Mouse (Mus musculus): ENCODE measurements around the gene Hbq1b. TPM values are rescaled to one million over a fixed set of nuclear protein-coding genes. Genes with fewer than 3 reads are reported as not detected.

Hbq1b gene
- polyA plus RNA-seq, 1 experiment from 2014 or later = 2.4 TPM

DNA sequence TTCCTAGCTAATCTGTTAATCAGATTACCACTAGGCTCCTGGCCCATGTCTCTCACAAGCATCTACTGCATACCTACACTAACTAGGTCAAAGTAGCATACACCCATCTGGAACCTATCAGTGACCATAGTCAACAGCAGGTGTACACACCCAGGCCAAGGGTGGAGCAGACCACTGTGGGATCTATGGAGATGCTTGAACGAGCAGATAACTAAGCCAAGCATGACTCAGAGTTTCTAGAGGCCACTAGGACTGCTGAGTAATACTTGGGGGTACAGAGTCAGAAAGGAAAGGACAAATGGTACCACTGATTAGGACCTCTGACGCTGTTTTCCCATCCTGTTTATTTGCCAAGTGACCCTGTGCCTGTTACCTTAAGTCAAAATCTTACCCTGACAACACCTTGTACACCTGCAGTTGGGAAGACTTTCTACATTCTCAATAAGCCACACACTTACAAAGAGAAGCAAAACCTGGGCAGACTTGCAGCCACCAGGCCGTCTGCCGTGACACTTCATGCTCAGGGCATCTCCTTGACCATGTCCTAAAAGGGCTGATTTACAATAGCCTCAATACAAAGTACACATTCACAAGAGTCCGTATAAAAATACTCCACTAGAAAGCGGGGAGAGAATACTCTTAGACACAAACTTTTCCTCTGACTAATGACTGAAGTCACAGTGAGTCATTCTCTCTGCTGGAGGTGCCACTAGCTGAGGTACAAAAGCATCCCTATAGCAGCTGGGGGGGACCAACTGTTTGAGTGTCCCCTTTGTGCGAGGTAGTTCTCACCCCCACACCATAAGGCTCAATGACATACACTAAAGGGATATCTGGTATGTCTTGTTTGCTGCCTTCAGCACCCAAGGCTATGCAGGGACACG lies 35.6 kb upstream of the Hbq1b start:
- Histone ChIP-seq H3K36me3 (replicated peaks) (peaks cover 73% of the 10 kb centered on the region), H3K4me1 (no peaks in the 10 kb centered on the region)
- no peak for ATAC-seq (ENCODE audit: low FRiP score)

DNA sequence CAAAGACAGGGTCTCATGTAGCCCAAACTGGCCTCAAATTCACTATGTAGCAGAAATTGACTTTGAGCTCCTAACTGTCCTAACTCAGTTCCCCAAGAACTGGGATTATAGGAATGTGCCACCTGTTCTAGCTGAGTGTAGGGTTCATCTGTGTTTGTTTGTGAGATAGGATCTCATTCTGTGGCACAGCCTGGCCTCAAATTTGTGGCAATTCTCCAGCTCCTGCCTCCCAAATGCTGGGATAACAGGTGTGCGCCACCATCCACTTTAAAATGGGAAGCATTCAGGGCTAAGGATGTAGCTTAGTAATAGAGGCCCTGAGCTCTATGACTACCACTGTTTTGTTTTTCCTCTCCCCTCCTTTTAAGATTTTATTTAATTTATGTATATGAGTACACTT lies 33.6 kb upstream of the Hbq1b start:
- Histone ChIP-seq H3K27ac (no peak overlapping the region), H3K4me3 (replicated peaks) (no peak overlapping the region), H3K9me3 (no peaks in the 10 kb centered on the region), H3K4me2 (no peak overlapping the region), H3K36me3 (replicated peaks) (peaks cover 55% of the 10 kb centered on the region), H3K9ac (no peak overlapping the region), H3K27me3 (no peaks in the 10 kb centered on the region), H3K4me1 (no peaks in the 10 kb centered on the region)
- WGBS = 96% methylated on average over 1 of the region's 1 CpGs
- ATAC-seq (ENCODE audit: low FRiP score) = no peak

More for the DNA sequence above, 35.6 kb upstream of the Hbq1b start:
- Histone ChIP-seq H3K9me3 (no peaks in the 10 kb centered on the region), H3K27ac (no peak overlapping the region), H3K27me3 (no peaks in the 10 kb centered on the region), H3K4me3 (replicated peaks) (no peak overlapping the region), H3K9ac (no peak overlapping the region), H3K4me2 (no peak overlapping the region)
- 87% methylated on average over 8 of the region's 8 CpGs for WGBS

- Histone ChIP-seq H3K4me1 (no peaks in the 10 kb centered on the region), H3K36me3 (replicated peaks) (peaks cover 43% of the 10 kb centered on the region), H3K27ac (no peak overlapping the region), H3K4me2 (no peak overlapping the region), H3K9ac (no peak overlapping the region), H3K27me3 (no peaks in the 10 kb centered on the region), H3K9me3 (no peaks in the 10 kb centered on the region), H3K4me3 (replicated peaks) (no peak overlapping the region)
- no peak for ATAC-seq (ENCODE audit: low FRiP score)
- 89% methylated on average over 1 of the region's 1 CpGs for WGBS
Observed at GRCm38 (mm10) chr11:32256146-32256545, 30.6 kb upstream of the Hbq1b start.

DNA sequence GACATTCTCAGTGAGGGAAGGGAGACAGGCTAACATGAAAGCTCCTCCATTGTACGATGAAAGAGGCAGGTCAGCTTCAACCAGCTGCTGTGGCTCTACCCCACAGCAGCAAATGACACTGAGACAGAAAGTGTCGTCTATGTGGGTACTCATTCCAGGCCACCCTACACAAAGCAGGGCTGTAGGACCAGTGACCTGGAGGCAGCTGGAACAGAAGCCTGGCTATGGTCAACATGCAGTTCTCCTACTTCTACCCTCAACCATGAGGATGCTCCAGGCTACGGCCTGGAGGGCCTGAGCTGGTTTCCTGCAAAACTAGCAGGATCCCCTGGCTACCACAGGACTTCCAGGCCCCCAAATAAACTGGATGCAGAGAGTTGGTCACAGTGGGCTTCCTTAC lies 30.2 kb upstream of the Hbq1b start:
- no peak overlapping the region for H3K4me3 ChIP-seq (replicated peaks)
- H3K4me2 ChIP-seq = no peak overlapping the region
- 85% methylated on average over 3 of the region's 3 CpGs for WGBS
- H3K27me3 ChIP-seq = no peaks in the 10 kb centered on the region
- peaks cover 40% of the 10 kb centered on the region for H3K36me3 ChIP-seq (replicated peaks)
- 0 out of 2 replicates have a peak overlapping the region, but pooled peaks have one; percentile 4 for H3K27ac ChIP-seq
- no peaks in the 10 kb centered on the region for H3K9me3 ChIP-seq
- no peak for ATAC-seq (ENCODE audit: low FRiP score)
- H3K4me1 ChIP-seq = no peaks in the 10 kb centered on the region
- H3K9ac ChIP-seq = no peak overlapping the region

DNA sequence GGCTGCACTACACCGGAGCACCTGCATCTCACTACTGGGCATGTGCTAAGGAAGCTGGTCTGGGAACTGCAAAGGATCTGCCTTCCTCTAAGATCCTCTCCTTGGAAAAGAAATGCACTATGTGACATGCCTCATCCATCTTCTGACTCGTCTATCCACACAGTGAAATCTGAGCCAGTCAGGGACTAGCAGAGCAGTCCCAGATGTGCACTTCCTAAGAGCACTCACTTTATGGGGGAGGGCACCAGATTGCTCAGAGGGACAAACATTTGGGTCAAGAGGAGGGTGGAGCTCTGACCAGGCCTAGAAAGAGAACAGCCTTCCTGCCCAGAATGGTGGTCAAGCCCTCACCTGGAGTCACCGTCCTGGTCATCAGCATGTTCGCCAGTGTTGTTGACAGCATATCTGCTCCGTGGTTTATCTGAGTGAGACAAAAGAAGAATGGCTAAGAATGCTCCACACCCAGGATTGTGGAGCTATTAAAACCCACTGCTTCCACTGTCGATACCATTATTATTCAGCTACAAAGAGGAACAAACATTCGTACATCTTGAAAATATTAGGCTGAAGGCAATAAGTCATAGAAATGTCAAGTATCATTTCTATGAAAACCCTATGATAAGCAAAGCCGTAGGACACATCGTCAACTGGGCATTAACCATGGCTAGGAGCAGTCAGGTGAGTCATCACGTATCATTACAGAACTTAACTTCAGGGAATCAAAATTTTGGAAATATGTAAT lies 23.9 kb upstream of the Hbq1b start:
- Histone ChIP-seq H3K4me2 (no peak overlapping the region), H3K27ac (no peak overlapping the region), H3K4me1 (peaks cover 9% of the 10 kb centered on the region), H3K9me3 (no peaks in the 10 kb centered on the region), H3K27me3 (no peaks in the 10 kb centered on the region), H3K4me3 (replicated peaks) (no peak overlapping the region), H3K36me3 (replicated peaks) (peaks cover 19% of the 10 kb centered on the region), H3K9ac (no peak overlapping the region)
- 89% methylated on average over 10 of the region's 10 CpGs for WGBS
- no peak for ATAC-seq (ENCODE audit: low FRiP score)

GRCm38 (mm10) chr11:32265117-32265738 lies 21.5 kb upstream of the Hbq1b start:
- no peak for ATAC-seq (ENCODE audit: low FRiP score)
- peaks cover 14% of the 10 kb centered on the region for H3K27me3 ChIP-seq
- no peaks in the 10 kb centered on the region for H3K9me3 ChIP-seq
- no peak overlapping the region for H3K9ac ChIP-seq
- no peak overlapping the region for H3K4me3 ChIP-seq (replicated peaks)
- WGBS = 97% methylated on average over 3 of the region's 3 CpGs
- peaks cover 14% of the 10 kb centered on the region for H3K4me1 ChIP-seq
- H3K4me2 ChIP-seq = no peak overlapping the region
- H3K36me3 ChIP-seq (replicated peaks) = peaks cover 18% of the 10 kb centered on the region
- no peak overlapping the region for H3K27ac ChIP-seq

DNA sequence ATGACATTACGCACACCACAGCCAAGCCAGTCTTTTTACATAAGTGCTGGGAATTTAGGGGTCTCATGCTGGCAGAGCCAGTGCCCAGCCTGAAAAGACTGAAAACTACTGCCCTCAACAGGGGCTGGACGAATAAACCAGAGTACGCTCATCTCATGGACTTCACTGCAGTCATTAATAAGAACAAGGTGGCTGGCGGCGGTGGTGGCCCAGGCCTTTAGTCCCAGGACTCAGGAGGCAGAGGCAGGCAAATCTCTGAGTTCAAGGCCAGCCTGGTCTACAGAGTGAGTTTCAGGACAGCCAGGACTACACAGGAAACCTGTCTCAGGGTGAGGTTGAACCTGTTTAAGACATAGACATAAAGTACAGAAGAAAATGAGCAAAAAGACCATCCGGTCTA lies 20.6 kb upstream of the Hbq1b start:
- Histone ChIP-seq H3K4me3 (replicated peaks) (no peak overlapping the region), H3K9ac (no peak overlapping the region), H3K4me1 (peaks cover 14% of the 10 kb centered on the region), H3K4me2 (no peak overlapping the region), H3K27ac (no peak overlapping the region), H3K36me3 (replicated peaks) (peaks cover 8% of the 10 kb centered on the region), H3K9me3 (no peaks in the 10 kb centered on the region), H3K27me3 (peaks cover 14% of the 10 kb centered on the region)
- 90% methylated on average over 6 of the region's 6 CpGs for WGBS
- ATAC-seq (ENCODE audit: low FRiP score) = no peak

GRCm38 (mm10) chr11:32266776-32267175 lies 20.0 kb upstream of the Hbq1b start:
- Histone ChIP-seq H3K4me3 (replicated peaks) (peak overlapping the region; percentile 82), H3K4me1 (peaks cover 14% of the 10 kb centered on the region), H3K27me3 (peaks cover 19% of the 10 kb centered on the region), H3K27ac (peak overlapping the region; percentile 98), H3K9me3 (no peaks in the 10 kb centered on the region), H3K36me3 (replicated peaks) (peaks cover 6% of the 10 kb centered on the region), H3K4me2 (peak overlapping the region; percentile 60), H3K9ac (peak overlapping the region; percentile 93)
- no peak for ATAC-seq (ENCODE audit: low FRiP score)
- 34% methylated on average over 6 of the region's 6 CpGs for WGBS

- peak; percentile 100 for ATAC-seq (ENCODE audit: low FRiP score)
- H3K27ac ChIP-seq = peak within 1 kb of the TSS; percentile 98
- no peaks in the 10 kb centered on the region for H3K9me3 ChIP-seq
- H3K9ac ChIP-seq = peak within 1 kb of the TSS; percentile 93
- WGBS = under 1% methylated on average over 54 of the region's 54 CpGs
- peaks cover 14% of the 10 kb centered on the region for H3K4me1 ChIP-seq
- peak within 1 kb of the TSS; percentile 82 for H3K4me3 ChIP-seq (replicated peaks)
- H3K4me2 ChIP-seq = peak within 1 kb of the TSS; percentile 60
- H3K36me3 ChIP-seq (replicated peaks) = 0 out of 2 replicates have a peak, but pooled peaks cover 2% of the 10 kb centered on the region
- peaks cover 19% of the 10 kb centered on the region for H3K27me3 ChIP-seq
Observed at GRCm38 (mm10) chr11:32267188-32267884, 19.4 kb upstream of the Hbq1b start, which contains the start of gene Nprl3. TSS of gene Nprl3 (minus strand) at chr11:32267707.

DNA sequence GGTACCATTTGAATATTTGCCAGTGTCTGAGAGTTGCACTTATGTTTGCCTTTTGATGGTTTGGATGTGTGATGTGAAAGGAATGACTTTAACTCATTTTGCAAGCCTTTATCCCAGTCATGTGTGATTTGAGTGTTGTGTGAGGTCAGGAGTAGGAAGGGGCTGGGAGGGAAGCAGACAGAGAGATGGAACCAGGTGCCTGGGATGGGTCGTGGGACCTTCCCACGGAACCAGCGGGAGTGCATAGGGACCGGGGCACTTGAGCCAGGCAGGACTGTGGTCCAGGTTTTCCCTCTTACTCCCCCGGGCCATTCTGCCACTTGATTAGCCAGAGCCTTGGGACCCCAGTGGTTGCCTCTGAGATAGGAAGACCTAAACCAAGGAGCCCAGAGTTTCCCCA lies 18.8 kb upstream of the Hbq1b start:
- Histone ChIP-seq H3K9me3 (no peaks in the 10 kb centered on the region), H3K4me3 (replicated peaks) (peak overlapping the region; percentile 82), H3K27ac (peak overlapping the region; percentile 98), H3K4me2 (peak overlapping the region; percentile 60), H3K9ac (peak overlapping the region; percentile 93), H3K4me1 (peaks cover 14% of the 10 kb centered on the region), H3K36me3 (replicated peaks) (no peaks in the 10 kb centered on the region), H3K27me3 (peaks cover 19% of the 10 kb centered on the region)
- ATAC-seq (ENCODE audit: low FRiP score) = no peak; the same call in 1 of the 2 replicates
- 22% methylated on average over 5 of the region's 5 CpGs for WGBS

GRCm38 (mm10) chr11:32268952-32269351 lies 17.8 kb upstream of the Hbq1b start:
- no peaks in the 10 kb centered on the region for H3K9me3 ChIP-seq
- ATAC-seq (ENCODE audit: low FRiP score) = no peak
- H3K4me3 ChIP-seq (replicated peaks) = no peak overlapping the region
- H3K27me3 ChIP-seq = peaks cover 19% of the 10 kb centered on the region
- peaks cover 14% of the 10 kb centered on the region for H3K4me1 ChIP-seq
- H3K4me2 ChIP-seq = no peak overlapping the region
- no peak overlapping the region for H3K27ac ChIP-seq
- no peak overlapping the region for H3K9ac ChIP-seq
- no peaks in the 10 kb centered on the region for H3K36me3 ChIP-seq (replicated peaks)
- WGBS = 78% methylated on average over 5 of the region's 5 CpGs

DNA sequence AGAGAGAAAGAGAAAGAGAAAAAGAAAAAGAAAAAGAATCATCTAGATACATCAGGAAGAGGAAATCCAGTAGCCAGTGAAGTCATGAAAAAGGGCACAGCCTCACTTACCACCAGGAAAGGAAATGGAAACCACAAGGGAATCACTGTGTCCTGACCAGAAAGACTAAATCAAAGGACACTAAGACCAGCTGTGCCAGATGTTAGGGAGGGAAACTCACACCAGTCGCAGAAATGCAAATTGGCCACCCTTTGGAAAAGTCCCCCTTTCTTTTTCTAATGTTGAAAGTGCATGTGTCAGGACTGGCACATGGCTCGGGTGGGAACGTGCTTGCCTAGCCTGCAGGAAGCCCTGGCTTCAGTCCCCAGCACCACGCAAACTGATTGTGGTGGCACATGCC lies 15.6 kb upstream of the Hbq1b start:
- 59% methylated on average over 4 of the region's 4 CpGs for WGBS

More for the DNA sequence above, 15.6 kb upstream of the Hbq1b start:
- Histone ChIP-seq H3K4me3 (replicated peaks) (no peak overlapping the region), H3K36me3 (replicated peaks) (no peaks in the 10 kb centered on the region), H3K27ac (no peak overlapping the region), H3K4me2 (no peak overlapping the region), H3K27me3 (peaks cover 19% of the 10 kb centered on the region), H3K4me1 (peaks cover 11% of the 10 kb centered on the region), H3K9me3 (no peaks in the 10 kb centered on the region), H3K9ac (no peak overlapping the region)
- no peak for ATAC-seq (ENCODE audit: low FRiP score)

All from forebrain, embryonic 12.5 days (tissue).